ENCODE assay signal across 42 mouse cellular contexts in genomic region chr14:57699016-57699415, GRCm38 (mm10). TPM values are rescaled to one million over a fixed set of nuclear protein-coding genes. Genes with fewer than 3 reads are reported as not detected.
"Had no signal": no experiment of that assay in that cellular context is flagged by ENCODE, and none has a peak within 500 bp of the region (broad histone marks: within the 10 kb centered on the region; RNA-seq: fewer than 3 reads in every experiment).

No protein-coding gene starts in this region.

- H3K9me3 ChIP-seq: limb, embryonic 10.5 days; limb, embryonic 12.5 days; limb, embryonic 13.5 days; limb, embryonic 15.5 days; liver, embryonic 12.5 days; liver, embryonic 13.5 days; liver, embryonic 15.5 days; lung, embryonic 15.5 days; megakaryocyte, embryonic 14.5 days; midbrain, embryonic 10.5 days; midbrain, embryonic 12.5 days; midbrain, embryonic 13.5 days; midbrain, embryonic 15.5 days had no signal

- H3K27me3 ChIP-seq: limb, embryonic 12.5 days; limb, embryonic 13.5 days; limb, embryonic 15.5 days; liver, embryonic 12.5 days; liver, embryonic 13.5 days; liver, embryonic 15.5 days; lung, embryonic 15.5 days; midbrain, embryonic 12.5 days; midbrain, embryonic 13.5 days; midbrain, embryonic 15.5 days had no signal

- DNase-seq: left cerebral cortex, postnatal 4 days; liver; liver, embryonic 13.5 days; liver, postnatal 0 days; lung, adult 18-20 months; lung, adult 2 months; lung, embryonic 14.5 days; lung, postnatal 10 days; lung, postnatal 14 days; lung, postnatal 36 days; lung, postnatal 4 days; midbrain, embryonic 14.5 days had no signal

- H3K4me1 ChIP-seq: limb, embryonic 12.5 days had no signal

- H3K27ac ChIP-seq: limb, embryonic 10.5 days; limb, embryonic 12.5 days; limb, embryonic 13.5 days; limb, embryonic 15.5 days; liver, embryonic 12.5 days; liver, embryonic 13.5 days; liver, embryonic 14.5 days; liver, embryonic 15.5 days; lung, embryonic 15.5 days; macrophage; midbrain, embryonic 10.5 days; midbrain, embryonic 12.5 days; midbrain, embryonic 13.5 days; midbrain, embryonic 15.5 days had no signal

- H3K4me3 ChIP-seq: limb, embryonic 10.5 days; limb, embryonic 12.5 days; limb, embryonic 13.5 days; limb, embryonic 15.5 days; liver, embryonic 12.5 days; liver, embryonic 13.5 days; liver, embryonic 15.5 days; lung, embryonic 15.5 days; megakaryocyte, embryonic 14.5 days; midbrain, embryonic 10.5 days; midbrain, embryonic 12.5 days; midbrain, embryonic 13.5 days; midbrain, embryonic 15.5 days; myocyte had no signal

RNA-seq across cellular contexts. Expression of gene Gm49361, which starts 46.9 kb away (rescaled TPM):
- total RNA-seq: left cerebral cortex, postnatal 36 days; liver, adult 2 months; megakaryocyte progenitor cell, adult 5-6 weeks; megakaryocyte-erythroid progenitor cell, adult 5-6 weeks; midbrain, postnatal 0 days; monocyte, adult 5-6 weeks had no signal
- polyA plus RNA-seq: limb, embryonic 10.5 days; limb, embryonic 11.5 days; limb, embryonic 12.5 days; limb, embryonic 13.5 days; limb, embryonic 14.5 days; limb, embryonic 15.5 days; liver, adult 2 months; liver, embryonic 11.5 days; liver, embryonic 12.5 days; liver, embryonic 13.5 days; liver, embryonic 14.5 days; liver, embryonic 15.5 days; liver, embryonic 16.5 days; liver, postnatal 0 days; lung, embryonic 14.5 days; lung, embryonic 15.5 days; lung, embryonic 16.5 days; lung, postnatal 0 days; macrophage; midbrain, embryonic 10.5 days; midbrain, embryonic 11.5 days; midbrain, embryonic 12.5 days; midbrain, embryonic 13.5 days; midbrain, embryonic 14.5 days; midbrain, embryonic 15.5 days; midbrain, embryonic 16.5 days; midbrain, postnatal 0 days; myocyte; neural tube, embryonic 11.5 days had no signal
